22 mouse cellular contexts compared by ENCODE assay signal in the genomic region with DNA sequence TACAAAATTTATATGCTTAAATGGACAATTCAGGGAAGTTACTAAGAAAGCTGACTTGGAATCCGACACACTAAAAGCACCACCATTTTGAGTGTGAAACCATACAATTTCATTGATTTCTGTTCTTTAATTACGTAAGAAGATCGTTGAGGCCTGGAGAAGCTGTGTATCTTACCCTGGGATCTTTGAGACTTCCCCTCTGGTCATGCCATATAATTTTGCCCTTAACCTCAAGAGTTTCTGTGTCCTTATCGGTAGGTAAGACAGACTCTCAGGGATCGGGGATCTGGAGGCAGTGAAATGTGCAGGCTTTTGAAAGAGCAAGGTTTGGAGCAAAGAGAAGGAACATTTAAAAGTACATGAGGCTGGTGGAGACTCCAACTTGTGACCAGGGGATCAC.
"Had no signal": no experiment of that assay in that cellular context is flagged by ENCODE, and none has a peak within 500 bp of the region (broad histone marks: within the 10 kb centered on the region; RNA-seq: fewer than 3 reads in every experiment).

No protein-coding gene starts in this region.

- H3K9ac ChIP-seq: limb, embryonic 12.5 days; limb, embryonic 15.5 days; liver, embryonic 14.5 days; liver, postnatal 0 days; lung, embryonic 15.5 days; midbrain, embryonic 13.5 days; neural tube, embryonic 13.5 days had no signal

- H3K36me3 ChIP-seq: limb, embryonic 12.5 days; limb, embryonic 15.5 days; lung, embryonic 15.5 days; midbrain, embryonic 10.5 days; midbrain, embryonic 13.5 days; neural tube, embryonic 13.5 days had no signal

- H3K4me2 ChIP-seq: limb, embryonic 12.5 days; limb, embryonic 15.5 days; liver, embryonic 11.5 days; lung, embryonic 15.5 days; midbrain, embryonic 13.5 days; neural tube, embryonic 13.5 days had no signal

- ATAC-seq: liver, postnatal 0 days; midbrain, embryonic 13.5 days; midbrain, embryonic 16.5 days had no signal

- H3K27me3 ChIP-seq: limb, embryonic 12.5 days; limb, embryonic 15.5 days; lung, embryonic 15.5 days; megakaryocyte, embryonic 14.5 days; midbrain, embryonic 13.5 days; neural tube, embryonic 13.5 days had no signal

- DNase-seq: kidney, postnatal 25 days; layer of hippocampus, postnatal 36 days; left cerebral cortex, postnatal 4 days; liver, postnatal 0 days; lung, postnatal 10 days; lung, postnatal 36 days; retina, postnatal 1 day; right cerebral cortex, postnatal 25 days; thymus, adult 18-20 months; thymus, postnatal 36 days had no signal

- H3K9me3 ChIP-seq: limb, embryonic 12.5 days; limb, embryonic 15.5 days; lung, embryonic 15.5 days; megakaryocyte, embryonic 14.5 days; midbrain, embryonic 10.5 days; midbrain, embryonic 13.5 days; neural tube, embryonic 13.5 days had no signal

- H3K27ac ChIP-seq: left cerebral cortex, adult 2 months; limb, embryonic 12.5 days; limb, embryonic 15.5 days; liver, embryonic 14.5 days; midbrain, embryonic 10.5 days; midbrain, embryonic 13.5 days; neural tube, embryonic 13.5 days had no signal

- H3K4me3 ChIP-seq: left cerebral cortex, adult 2 months; limb, embryonic 12.5 days; limb, embryonic 15.5 days; lung, embryonic 15.5 days; megakaryocyte, embryonic 14.5 days; midbrain, embryonic 10.5 days; midbrain, embryonic 13.5 days; myocyte; neural tube, embryonic 13.5 days had no signal
